Mouse (Mus musculus): Measurements from ENCODE around the gene Sgms1.
A peak's percentile ranks its signal among the peaks of the same experiment; 100 is the strongest.
"Not testable (repeated sequence)": the region's sequence is repeated elsewhere in the genome, so short reads cannot be mapped to it uniquely, and the experiment has no call there.

The Sgms1 gene

DNA sequence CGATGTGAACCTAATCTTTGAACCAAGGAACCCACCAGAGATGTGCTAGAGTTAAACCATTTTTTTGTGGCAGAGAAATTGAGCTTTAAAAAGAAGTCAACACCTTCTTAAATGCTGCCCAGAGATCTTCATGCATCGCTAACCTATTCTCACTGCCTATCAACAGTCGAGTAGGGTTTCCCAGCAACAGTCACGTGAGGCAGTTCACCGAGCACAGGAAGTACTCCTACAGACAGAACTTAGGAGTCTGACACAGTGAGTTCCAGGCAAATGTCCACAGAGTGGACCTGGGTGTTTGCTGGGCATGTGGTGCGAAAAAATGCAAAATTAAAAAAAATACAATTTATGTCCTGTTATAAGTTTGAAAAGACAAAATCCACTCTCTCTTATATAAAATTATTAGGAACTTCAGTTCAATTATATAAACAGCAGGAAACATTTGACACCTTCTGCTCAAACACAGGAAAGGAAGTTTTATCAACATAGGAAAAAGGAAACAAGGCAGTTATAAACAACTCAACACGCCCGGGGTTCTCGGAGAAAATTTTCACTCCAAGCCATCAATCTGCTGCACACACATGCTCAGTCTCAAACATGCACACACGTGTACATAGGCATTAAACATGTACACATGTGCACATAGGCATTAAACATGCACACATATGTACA is 64.3 kb downstream of the Sgms1 start:
- no peak for DNase-seq (ENCODE audit: low spot score in 2 of 2)

DNA sequence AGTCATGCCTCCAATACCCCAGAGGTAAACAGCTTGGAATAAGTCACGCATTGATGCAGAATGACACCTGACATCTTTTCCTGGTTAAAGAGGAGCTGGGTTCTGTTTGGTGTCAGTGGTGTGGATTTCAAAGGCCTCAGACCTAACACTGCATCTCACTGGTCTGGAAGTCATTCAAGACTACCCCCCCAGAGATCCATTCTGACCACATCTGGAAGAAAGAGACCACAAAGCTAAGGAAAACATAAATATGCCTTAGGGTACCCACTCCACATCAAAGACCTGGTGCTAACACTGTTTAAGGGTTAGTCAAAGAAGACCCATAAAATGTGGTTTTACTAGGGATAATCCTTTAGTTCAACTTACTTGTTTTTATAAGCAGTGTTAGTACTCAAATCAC is 65.0 kb downstream of the Sgms1 start:
- no peak for DNase-seq (ENCODE audit: low spot score in 2 of 2)

DNA sequence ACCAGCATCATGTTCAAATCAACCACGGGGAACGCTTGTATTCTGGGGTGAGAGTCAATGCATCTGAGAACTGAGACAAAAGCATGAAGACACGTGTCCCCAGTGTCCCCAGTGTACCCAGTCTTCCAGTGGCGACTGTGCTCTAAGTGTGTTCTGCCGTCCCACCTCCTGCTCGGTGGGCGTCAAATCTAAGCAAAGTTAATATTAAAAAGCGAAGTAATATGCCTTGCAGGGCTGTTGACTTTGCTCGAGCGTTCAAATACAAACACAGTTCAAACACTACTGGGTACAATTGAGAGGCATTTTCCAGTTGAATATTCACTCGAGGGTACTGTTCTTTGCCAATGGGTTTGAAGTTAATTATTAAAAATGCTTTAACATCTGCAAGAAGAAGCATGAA is 66.4 kb downstream of the Sgms1 start:
- no peak for DNase-seq (ENCODE audit: low spot score in 2 of 2)

- DNase-seq (ENCODE audit: low spot score in 2 of 2): no peak
Observed at GRCm38 (mm10) chr19:32322429-32323035, 67.0 kb downstream of the Sgms1 start.

- DNase-seq (ENCODE audit: low spot score in 2 of 2): peak; percentile 73 to 80
Observed at GRCm38 (mm10) chr19:32320366-32320666, 69.2 kb downstream of the Sgms1 start.

- DNase-seq (ENCODE audit: low spot score in 2 of 2): no peak
Observed at GRCm38 (mm10) chr19:32319531-32320365, 69.8 kb downstream of the Sgms1 start.

DNA sequence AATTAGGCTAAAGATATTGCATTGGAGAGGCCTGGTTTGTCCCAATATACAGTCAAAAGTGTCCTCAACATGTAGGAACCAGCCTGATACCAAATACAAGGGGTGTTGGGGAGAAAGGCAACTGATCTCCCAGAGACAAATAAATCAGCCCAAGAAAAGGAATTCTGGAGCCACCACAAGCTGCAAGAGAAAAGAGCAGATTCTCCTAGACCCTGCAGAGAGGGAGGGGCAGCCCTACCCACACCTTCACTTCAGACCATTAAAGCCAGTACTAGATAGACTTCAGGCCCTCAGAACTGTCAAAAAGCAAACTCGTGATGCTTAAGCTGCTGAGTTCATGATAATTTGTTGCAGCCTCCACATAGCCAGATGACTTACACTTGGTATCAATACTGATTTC is 70.5 kb downstream of the Sgms1 start:
- no peak for DNase-seq (ENCODE audit: low spot score in 2 of 2)

DNA sequence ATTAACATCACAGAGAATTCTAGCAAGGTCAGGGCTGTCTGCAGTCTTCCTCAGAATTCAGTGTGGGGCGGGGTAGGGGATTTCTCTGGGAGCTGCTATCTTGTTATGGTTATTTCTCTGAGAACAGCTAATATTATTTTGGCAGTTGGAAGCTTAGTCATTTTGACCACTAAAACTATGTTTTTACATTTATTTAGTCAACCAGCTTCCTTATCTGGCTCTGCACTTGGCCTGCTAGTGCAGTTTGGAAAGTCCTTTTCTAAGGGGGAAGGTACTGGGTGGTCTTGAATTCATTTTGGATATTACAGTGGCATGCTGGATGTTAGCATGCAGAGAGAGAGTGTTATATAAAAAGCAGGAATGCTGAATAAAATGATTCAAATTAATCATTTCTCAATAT is 72.2 kb downstream of the Sgms1 start:
- not testable (repeated sequence) for DNase-seq (ENCODE audit: low spot score in 2 of 2)

DNA sequence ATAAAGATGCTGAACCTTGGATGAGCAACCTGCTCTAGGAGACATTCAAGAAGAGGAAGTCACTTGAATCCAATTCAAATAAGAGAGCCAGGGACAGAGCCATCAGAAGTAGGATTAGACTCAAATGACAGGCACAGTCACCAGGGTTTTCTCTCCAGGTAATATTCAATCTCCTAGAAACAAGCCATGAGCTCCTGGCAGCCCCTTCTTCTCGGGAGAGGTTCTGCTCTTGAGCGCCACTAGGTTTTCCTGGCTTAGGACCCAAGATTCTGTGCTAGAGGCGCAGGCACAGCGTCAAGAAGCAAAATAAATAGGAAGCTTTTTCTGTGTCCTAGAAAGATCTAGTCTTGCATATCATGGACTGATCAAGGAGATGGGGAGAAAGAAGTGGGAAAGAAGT is 76.2 kb downstream of the Sgms1 start:
- no peak for DNase-seq (ENCODE audit: low spot score in 2 of 2)

- DNase-seq (ENCODE audit: low spot score in 2 of 2): no peak
Observed at GRCm38 (mm10) chr19:32311762-32312161, 77.8 kb downstream of the Sgms1 start.

DNA sequence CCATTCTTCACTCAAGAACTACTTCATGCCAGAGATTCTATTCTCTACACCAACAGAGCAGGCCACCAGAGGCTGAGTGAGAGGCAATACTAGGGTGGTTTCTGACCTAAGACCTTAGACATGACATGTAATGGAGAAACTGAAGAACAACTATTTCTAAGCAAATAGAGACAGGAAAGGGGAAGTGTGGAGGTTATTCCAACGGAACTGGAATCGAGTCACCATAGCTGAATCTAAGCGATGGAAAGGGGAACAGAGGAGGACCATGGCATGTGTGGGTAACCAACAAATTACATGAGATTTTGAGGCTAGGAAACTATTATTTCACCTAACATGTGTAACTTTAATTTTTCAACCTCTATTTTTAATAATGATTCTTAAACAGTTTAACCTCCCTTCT is 78.5 kb downstream of the Sgms1 start:
- no peak for DNase-seq (ENCODE audit: low spot score in 2 of 2)

- DNase-seq (ENCODE audit: low spot score in 2 of 2): no peak
Observed at GRCm38 (mm10) chr19:32310483-32310882, 79.0 kb downstream of the Sgms1 start.

DNA sequence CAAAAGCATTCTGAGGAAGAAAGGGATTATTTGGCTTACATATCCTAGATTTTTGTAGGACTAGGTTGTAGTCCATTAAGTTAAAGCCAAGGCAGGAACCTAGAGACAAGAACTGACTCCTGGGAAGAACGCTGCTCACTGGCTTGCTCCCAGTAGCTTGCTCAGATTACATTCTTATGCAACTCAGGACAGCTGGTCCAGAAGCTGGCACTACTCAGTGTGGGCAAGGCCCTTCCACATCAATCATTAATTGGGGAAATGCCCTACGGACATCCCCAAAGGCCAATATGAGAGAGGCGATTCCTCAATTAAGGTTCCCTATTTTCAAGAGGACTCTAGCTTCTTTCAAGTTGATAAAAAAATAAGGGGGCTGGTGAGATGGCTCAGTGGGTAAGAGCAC is 80.2 kb downstream of the Sgms1 start:
- DNase-seq (ENCODE audit: low spot score in 2 of 2): peak in 1 of 2 experiments; percentile 54

- no peak for DNase-seq (ENCODE audit: low spot score in 2 of 2)
Observed at GRCm38 (mm10) chr19:32308311-32308710, 81.2 kb downstream of the Sgms1 start.

DNA sequence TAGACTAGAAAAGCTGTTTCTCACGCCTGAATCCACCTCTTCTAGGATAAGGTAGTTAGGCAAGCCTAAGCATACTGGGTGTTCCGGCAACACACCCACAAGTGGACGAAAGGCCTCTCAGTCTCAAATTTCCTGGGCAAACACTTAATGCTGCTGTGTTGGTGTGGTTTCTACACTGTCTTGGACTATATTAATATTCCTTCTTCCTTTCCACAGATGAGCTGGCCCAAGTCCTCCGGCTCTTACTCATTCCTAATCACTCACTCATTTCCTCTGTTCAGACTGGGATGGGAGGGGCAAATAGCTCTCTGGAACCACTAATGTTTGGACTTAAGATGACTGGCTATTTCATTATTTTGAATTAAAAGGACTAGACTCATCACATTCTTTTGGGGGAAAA is 84.6 kb downstream of the Sgms1 start:
- DNase-seq (ENCODE audit: low spot score in 2 of 2): peak in 1 of 2 experiments; percentile 47

GRCm38 (mm10) chr19:32304008-32304873 is 85.3 kb downstream of the Sgms1 start:
- peak in 1 of 2 experiments; percentile 71 for DNase-seq (ENCODE audit: low spot score in 2 of 2)

- DNase-seq (ENCODE audit: low spot score in 2 of 2): no peak
Observed at GRCm38 (mm10) chr19:32302835-32303381, 86.6 kb downstream of the Sgms1 start.

DNA sequence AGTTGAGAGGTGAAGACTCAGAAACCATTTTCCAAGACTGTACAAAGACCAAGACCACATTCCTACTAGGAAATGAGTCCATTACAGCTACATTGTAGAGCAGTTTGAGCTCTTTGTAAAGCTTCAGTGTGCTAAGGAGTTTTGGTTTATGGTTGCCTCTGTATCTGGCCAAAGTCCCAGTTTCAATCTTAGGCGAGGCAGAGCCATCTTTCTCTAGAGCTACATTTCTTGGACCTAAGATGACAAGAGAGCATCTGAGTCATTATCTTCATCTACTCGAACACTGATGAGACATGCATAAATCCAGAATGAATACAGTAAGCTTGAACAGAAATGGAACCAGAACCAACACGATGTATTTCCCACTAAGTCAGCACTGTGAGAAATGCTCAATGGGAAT is 87.9 kb downstream of the Sgms1 start:
- no peak for DNase-seq (ENCODE audit: low spot score in 2 of 2)

DNA sequence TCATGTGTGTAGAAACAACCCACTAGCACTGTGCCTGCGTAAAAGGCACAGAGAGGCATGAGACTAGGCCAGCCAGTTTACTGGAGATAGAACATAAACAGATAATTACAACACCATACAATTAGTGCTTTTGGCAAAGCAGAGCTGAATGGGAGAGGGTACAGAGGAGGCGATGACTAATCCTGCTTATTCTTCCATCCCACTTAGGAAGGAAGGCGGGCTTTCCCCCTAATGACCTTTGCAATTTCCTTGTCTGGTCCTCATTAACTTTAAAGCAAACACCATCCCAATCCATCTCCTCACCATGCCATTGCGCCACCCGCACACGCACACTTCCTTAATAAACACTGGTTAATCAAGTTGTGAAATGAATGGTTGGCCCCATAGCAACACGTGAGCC is 91.3 kb downstream of the Sgms1 start:
- no peak for DNase-seq (ENCODE audit: low spot score in 2 of 2)

- DNase-seq (ENCODE audit: low spot score in 2 of 2): no peak
Observed at GRCm38 (mm10) chr19:32296863-32297262, 92.7 kb downstream of the Sgms1 start.

DNA sequence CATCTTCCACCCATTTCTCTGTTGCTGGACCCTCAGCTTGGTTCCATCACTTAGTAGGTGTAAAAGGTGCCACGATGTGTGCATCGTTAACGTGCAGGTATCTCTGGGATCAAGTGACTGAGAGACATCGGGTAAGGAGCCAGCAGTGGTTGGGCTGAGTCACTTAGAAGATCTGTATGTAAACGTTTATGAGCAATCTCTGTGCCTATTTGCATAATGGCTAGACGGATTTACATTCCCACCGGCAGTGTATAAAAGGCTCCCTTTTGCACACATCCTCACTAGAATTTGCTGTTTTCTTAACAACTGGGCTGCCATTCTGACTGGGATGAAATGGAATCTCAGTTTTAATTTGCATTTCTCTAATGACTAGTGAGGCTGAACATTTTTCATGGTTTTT is 93.9 kb downstream of the Sgms1 start:
- DNase-seq (ENCODE audit: low spot score in 2 of 2): no peak
